Mouse (Mus musculus) small intestine, adult 2 months (tissue): ENCODE measurements around the gene Trp53tg5. TPM values are rescaled to one million over a fixed set of nuclear protein-coding genes. Genes with fewer than 3 reads are reported as not detected.
A peak's percentile ranks its signal among the peaks of the same experiment; 100 is the strongest.

Experiments
- H3K27ac ChIP-seq: fragments of 200-500 bp; 2 replicates; pipeline ENCODE4 v1.5.1; 2012; ENCODE audit warnings: low read depth, low read length, control low read depth, inconsistent platforms; ENCODE audit not compliant: insufficient read depth
- H3K27me3 ChIP-seq: fragments of 200-500 bp; 2 replicates; pipeline ENCODE4 v1.6.1; 2012; ENCODE audit warnings: mild to moderate bottlenecking, moderate library complexity, low read length, inconsistent platforms; ENCODE audit not compliant: control insufficient read depth, insufficient read depth
- H3K36me3 ChIP-seq: fragments of 200-500 bp; 2 replicates; pipeline ENCODE4 v1.6.1; 2012; ENCODE audit warnings: mild to moderate bottlenecking, low read length, control low read depth, inconsistent platforms; ENCODE audit not compliant: control insufficient read depth, insufficient read depth
- H3K4me1 ChIP-seq: fragments of 200-500 bp; 2 replicates; pipeline ENCODE4 v1.6.1; 2012; ENCODE audit warnings: low read length, inconsistent platforms, mixed read lengths; ENCODE audit not compliant: control insufficient read depth, insufficient read depth, insufficient read length
- H3K4me3 ChIP-seq: fragments of 200-500 bp; 2 replicates; pipeline ENCODE4 v1.5.1; 2012; ENCODE audit warnings: low read depth, mild to moderate bottlenecking, control low read depth, inconsistent platforms, low read length, moderate library complexity
- CTCF ChIP-seq: fragments of 200-500 bp; IDR thresholded peaks from 2 replicates; pipeline ENCODE4 v1.5.1; 2012; ENCODE audit warnings: low read depth, mild to moderate bottlenecking, control low read depth, inconsistent platforms, low read length, moderate library complexity, mixed read lengths; ENCODE audit not compliant: insufficient replicate concordance, insufficient read length; ENCODE audit errors: extremely low read depth
- POLR2A ChIP-seq: fragments of 200-500 bp; IDR thresholded peaks from 2 replicates; pipeline ENCODE4 v1.6.1; 2012; ENCODE audit warnings: low read depth, mild to moderate bottlenecking, control low read depth, inconsistent platforms, low read length, moderate library complexity
- WGBS: fragments of 180-500 bp; shearing (Covaris S2); methylation state at CpG from one replicate; pipeline ENCODE4 v1.1.7; 2018; 5-methylcytosine and 5-hydroxymethylcytosine counted together
- polyA plus RNA-seq: library from polyadenylated mRNA; depleted of rRNA; stranded (reverse); fragments of >200 nt; gene quantifications from 2 replicates; pipeline ENCODE4 v1.2.3, GENCODE M21; 2012

Trp53tg5 gene
- polyA plus RNA-seq, 1 experiment = not detected

GRCm38 (mm10) chr2:164510621-164511190 lies 37.2 kb upstream of the Trp53tg5 start:
- H3K27ac ChIP-seq = no peak overlapping the region
- H3K4me1 ChIP-seq = peaks cover 25% of the 10 kb centered on the region; the same call in 1 of the 2 replicates
- TF ChIP-seq CTCF (no peak), POLR2A (no peak)
- H3K4me3 ChIP-seq = no peak overlapping the region
- H3K27me3 ChIP-seq = no peaks in the 10 kb centered on the region
- WGBS = 59% methylated on average over 4 of the region's 5 CpGs
- H3K36me3 ChIP-seq = peaks cover 18% of the 10 kb centered on the region

DNA sequence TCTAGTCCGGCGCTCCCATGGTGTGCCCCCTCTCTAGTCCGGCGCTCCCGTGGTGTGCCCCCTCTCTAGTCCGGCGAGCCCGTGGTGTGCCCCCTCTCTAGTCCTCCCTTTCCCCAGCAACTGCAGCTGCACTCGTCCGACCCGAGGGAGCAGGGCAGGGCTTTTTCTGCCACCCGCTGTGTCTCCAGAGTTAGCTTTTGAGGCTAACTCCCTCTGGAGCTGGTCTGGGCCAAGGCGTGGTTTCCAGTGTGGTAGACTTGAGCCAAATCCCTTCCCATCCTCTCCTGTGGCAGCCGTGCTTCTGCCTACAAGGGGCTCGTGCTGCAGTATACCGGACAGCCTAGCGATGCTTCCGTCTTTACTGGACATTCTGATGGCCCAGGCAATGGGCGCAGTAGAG lies 34.3 kb upstream of the Trp53tg5 start:
- 95% methylated on average over 19 of the region's 19 CpGs for WGBS
- peaks cover 3% of the 10 kb centered on the region; the same call in 1 of the 2 replicates for H3K4me1 ChIP-seq
- H3K4me3 ChIP-seq = no peak overlapping the region
- peaks cover 42% of the 10 kb centered on the region for H3K36me3 ChIP-seq
- no peaks in the 10 kb centered on the region for H3K27me3 ChIP-seq
- H3K27ac ChIP-seq = no peak overlapping the region
- TF ChIP-seq CTCF = no peak
- no peak for TF ChIP-seq POLR2A

DNA sequence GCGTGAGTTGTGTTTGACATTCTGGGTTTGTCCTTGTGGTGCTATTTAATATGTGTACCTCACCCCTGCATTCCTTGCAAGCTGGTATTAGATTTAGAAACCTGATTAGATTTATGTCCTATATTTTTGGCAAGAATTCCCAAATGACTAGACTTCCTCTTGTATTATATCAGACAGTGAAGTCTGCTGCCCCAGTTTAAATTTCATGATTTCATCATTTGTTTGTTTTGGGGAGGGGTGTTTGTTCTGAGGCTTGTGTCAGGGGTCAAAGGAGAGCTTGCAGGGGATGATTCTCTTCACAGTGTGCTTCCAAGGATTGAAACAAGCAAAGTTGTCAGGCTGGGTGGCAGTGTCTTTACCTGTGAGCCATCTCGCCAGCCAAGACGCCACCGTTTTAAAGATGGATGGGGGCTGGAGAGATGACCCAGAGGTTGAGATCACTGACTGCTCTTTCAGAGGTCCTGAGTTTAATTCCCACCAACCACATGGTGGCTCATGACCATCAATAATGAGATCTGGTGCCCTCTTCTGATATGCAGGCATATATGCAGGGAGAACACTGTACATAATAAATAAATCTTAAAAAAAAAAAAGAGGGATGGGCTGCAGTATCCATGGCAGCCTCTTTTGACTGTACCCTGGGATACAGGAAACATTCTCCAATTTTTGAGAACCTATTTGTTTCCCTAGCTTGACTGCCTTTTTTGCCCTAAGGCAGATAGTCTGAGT lies 32.3 kb upstream of the Trp53tg5 start:
- 86% methylated on average over 4 of the region's 4 CpGs for WGBS
- H3K36me3 ChIP-seq = peaks cover 58% of the 10 kb centered on the region
- no peak for TF ChIP-seq POLR2A
- TF ChIP-seq CTCF = no peak
- H3K27me3 ChIP-seq = no peaks in the 10 kb centered on the region
- H3K4me1 ChIP-seq = no peaks in the 10 kb centered on the region
- H3K4me3 ChIP-seq = no peak overlapping the region
- H3K27ac ChIP-seq = no peak overlapping the region

GRCm38 (mm10) chr2:164504919-164505318 lies 31.4 kb upstream of the Trp53tg5 start:
- no peak overlapping the region for H3K4me3 ChIP-seq
- WGBS = 98% methylated on average over 3 of the region's 3 CpGs
- no peaks in the 10 kb centered on the region for H3K27me3 ChIP-seq
- no peaks in the 10 kb centered on the region for H3K4me1 ChIP-seq
- peaks cover 66% of the 10 kb centered on the region for H3K36me3 ChIP-seq
- H3K27ac ChIP-seq = no peak overlapping the region
- TF ChIP-seq POLR2A = no peak

DNA sequence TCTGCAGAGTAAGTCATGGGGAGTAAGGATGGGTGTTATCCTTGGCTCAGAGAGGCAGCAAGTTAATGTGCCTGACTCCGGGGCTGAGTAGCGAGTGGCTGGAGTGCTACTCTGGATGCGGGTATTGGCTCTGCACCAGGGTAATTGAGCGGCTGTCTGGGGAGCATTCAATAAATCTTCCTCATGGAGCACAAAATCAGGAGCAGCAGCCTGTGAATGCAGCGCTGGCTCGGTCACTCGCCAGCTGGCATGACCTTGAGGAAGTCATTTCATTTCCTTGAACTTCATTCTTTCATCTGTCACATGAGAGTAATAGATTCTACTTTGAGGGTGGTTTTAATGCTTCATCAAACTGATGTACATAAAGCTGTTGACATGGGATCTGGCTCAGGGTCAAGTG lies 27.0 kb upstream of the Trp53tg5 start:
- Histone ChIP-seq H3K27ac (no peak overlapping the region), H3K27me3 (no peaks in the 10 kb centered on the region), H3K4me3 (no peak overlapping the region), H3K4me1 (0 out of 2 replicates have a peak, but pooled peaks cover 3% of the 10 kb centered on the region), H3K36me3 (peaks cover 50% of the 10 kb centered on the region)
- no peak for TF ChIP-seq POLR2A
- TF ChIP-seq CTCF = no peak
- 68% methylated on average over 7 of the region's 7 CpGs for WGBS

DNA sequence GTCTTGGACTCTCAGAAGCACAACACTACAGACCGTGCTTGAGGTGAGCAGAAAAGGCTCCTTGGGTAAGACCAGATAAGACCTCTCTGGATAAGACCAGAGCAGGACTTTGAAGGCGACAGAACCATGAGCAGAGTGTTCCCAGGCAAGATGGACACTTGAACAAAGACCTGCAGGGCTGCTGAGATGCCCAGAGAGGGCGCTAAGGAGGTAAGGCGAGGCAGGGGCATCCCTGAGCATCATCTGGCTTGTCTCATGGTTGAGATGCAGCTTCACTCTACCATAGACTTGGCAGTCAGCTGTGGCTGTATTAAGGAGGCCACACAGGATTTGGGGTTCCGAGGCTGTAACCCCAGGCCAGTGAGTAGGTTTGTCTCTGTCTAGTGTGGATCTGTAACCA lies 25.8 kb upstream of the Trp53tg5 start:
- WGBS = 76% methylated on average over 5 of the region's 5 CpGs
- no peak for TF ChIP-seq POLR2A
- TF ChIP-seq CTCF = 0 out of 2 replicates have a peak, but pooled peaks have one; percentile 5
- Histone ChIP-seq H3K4me3 (no peak overlapping the region), H3K27ac (no peak overlapping the region), H3K27me3 (no peaks in the 10 kb centered on the region), H3K36me3 (peaks cover 40% of the 10 kb centered on the region), H3K4me1 (0 out of 2 replicates have a peak, but pooled peaks cover 3% of the 10 kb centered on the region)

- no peak overlapping the region for H3K27ac ChIP-seq
- WGBS = 4% methylated on average over 21 of the region's 21 CpGs
- 0 out of 2 replicates have a peak, but pooled peaks cover 3% of the 10 kb centered on the region for H3K4me1 ChIP-seq
- H3K36me3 ChIP-seq = peaks cover 25% of the 10 kb centered on the region
- TF ChIP-seq CTCF (no peak; the same call in 1 of the 2 replicates), POLR2A (no peak)
- H3K4me3 ChIP-seq = peak overlapping the region; percentile 99
- H3K27me3 ChIP-seq = no peaks in the 10 kb centered on the region
Measured at GRCm38 (mm10) chr2:164497691-164498268, 24.3 kb upstream of the Trp53tg5 start.
